Comparison of ENCODE assay signal across 17 mouse cellular contexts in the genomic region with DNA sequence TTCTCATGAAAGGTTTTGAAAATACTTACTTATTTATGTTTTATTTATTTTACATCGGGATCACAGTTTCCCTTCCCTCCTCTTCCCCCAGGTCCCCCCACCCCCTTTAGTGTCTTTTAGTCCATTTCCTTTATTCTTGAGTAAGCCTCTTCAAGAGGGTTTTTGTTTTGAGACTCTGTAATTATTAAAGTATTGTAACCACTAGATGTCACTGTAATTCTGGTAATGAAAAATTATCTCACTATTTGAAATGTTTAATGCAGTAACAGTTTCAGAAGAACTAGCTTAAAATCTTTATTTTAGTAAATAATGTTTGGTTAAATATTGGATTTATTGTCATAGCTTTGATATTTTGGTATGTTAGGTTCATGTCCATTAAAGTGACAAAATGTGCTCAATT. TPM values are rescaled to one million over a fixed set of nuclear protein-coding genes. Genes with fewer than 3 reads are reported as not detected.
DNase-seq lines count a peak whose midpoint lies in the region; ATAC-seq and TF ChIP-seq lines count a peak whose summit lies in the region.
"Had no signal": no experiment of that assay in that cellular context is flagged by ENCODE, and none has a peak within 500 bp of the region (broad histone marks: within the 10 kb centered on the region; RNA-seq: fewer than 3 reads in every experiment).

No protein-coding gene starts in this region.

- no peak overlapping the region for H3K9ac ChIP-seq in heart, adult 2 months (ENCODE audit: low read depth, low read length)
- H3K9ac ChIP-seq in heart, embryonic 12.5 days, result no peak overlapping the region
- H3K9ac ChIP-seq in limb, embryonic 14.5 days (ENCODE audit: low read depth, low read length, severe bottlenecking), result no peak overlapping the region
- H3K9ac ChIP-seq: heart, embryonic 15.5 days; neural tube, embryonic 13.5 days had no signal

- H3K27ac ChIP-seq in heart, adult 2 months, result no peak overlapping the region
- H3K27ac ChIP-seq in heart, embryonic 12.5 days (ENCODE audit: poor library complexity, severe bottlenecking), result no peak overlapping the region
- no peak overlapping the region for H3K27ac ChIP-seq in limb, embryonic 14.5 days (replicated peaks; ENCODE audit: low read depth, low read length)
- H3K27ac ChIP-seq in limb, embryonic 10.5 days, result no peak overlapping the region
- H3K27ac ChIP-seq in kidney, adult 2 months (ENCODE audit: insufficient read depth, low read depth, low read length), result no peak overlapping the region
- H3K27ac ChIP-seq: embryonic facial prominence, embryonic 10.5 days; heart, embryonic 15.5 days; neural tube, embryonic 13.5 days had no signal

- WGBS in heart, adult 2 months, result 50% methylated on average over 1 of the region's 1 CpGs
- WGBS in heart, embryonic 12.5 days, result 77% methylated on average over 1 of the region's 1 CpGs
- 79% methylated on average over 1 of the region's 1 CpGs for WGBS in limb, embryonic 14.5 days
- 89% methylated on average over 1 of the region's 1 CpGs for WGBS in limb, embryonic 10.5 days
- WGBS in kidney, adult 2 months, result 38% methylated on average over 1 of the region's 1 CpGs

- H3K4me2 ChIP-seq in heart, embryonic 12.5 days, result no peak overlapping the region
- H3K4me2 ChIP-seq in limb, embryonic 14.5 days (replicated peaks; ENCODE audit: low read depth, low read length, severe bottlenecking), result no peak overlapping the region
- H3K4me2 ChIP-seq: heart, embryonic 15.5 days; neural tube, embryonic 13.5 days had no signal

- intact Hi-C loops in heart, adult 2 months (cut with DNase I), result loop anchor here (2.0 kb wide), 1 partner anchor 23 kb away; no protein-coding TSS in a partner anchor

- no peak for TF ChIP-seq EP300 in heart, adult 2 months (IDR thresholded peaks at IDR 0.05; ENCODE audit: insufficient read depth, low read depth, low read length)

- TF ChIP-seq CTCF in heart, adult 2 months (IDR thresholded peaks at IDR 0.05), result peak; percentile 48
- no peak for TF ChIP-seq CTCF in brain, embryonic 14.5 days (IDR thresholded peaks at IDR 0.05; ENCODE audit: borderline replicate concordance, extremely low read depth, insufficient read depth, insufficient read length)
- TF ChIP-seq CTCF in kidney, adult 2 months (conservative IDR thresholded peaks at IDR 0.05; ENCODE audit: insufficient read depth, insufficient read length, low read depth, low read length), result no peak

- no peak overlapping the region for H3K4me3 ChIP-seq in heart, adult 2 months
- H3K4me3 ChIP-seq in heart, embryonic 12.5 days, result no peak overlapping the region
- H3K4me3 ChIP-seq in limb, embryonic 14.5 days (replicated peaks; ENCODE audit: low read length), result no peak overlapping the region
- no peak overlapping the region for H3K4me3 ChIP-seq in limb, embryonic 10.5 days
- no peak overlapping the region for H3K4me3 ChIP-seq in kidney, adult 2 months (ENCODE audit: insufficient read depth, low read depth, low read length)
- H3K4me3 ChIP-seq: embryonic facial prominence, embryonic 10.5 days; heart, embryonic 15.5 days; neural tube, embryonic 13.5 days had no signal

- ATAC-seq in heart, embryonic 12.5 days (ENCODE audit: insufficient number of reproducible peaks, low FRiP score), result no peak
- ATAC-seq in limb, embryonic 14.5 days (ENCODE audit: low FRiP score, low read depth), result no peak

- peaks cover 3% of the 10 kb centered on the region; the same call in 1 of the 2 replicates for H3K36me3 ChIP-seq in heart, adult 2 months (ENCODE audit: control insufficient read depth, insufficient read depth, low read length)
- H3K36me3 ChIP-seq in heart, embryonic 12.5 days, result peaks cover 50% of the 10 kb centered on the region
- peaks cover 61% of the 10 kb centered on the region for H3K36me3 ChIP-seq in limb, embryonic 14.5 days (ENCODE audit: control insufficient read depth, insufficient read depth, low read length)
- H3K36me3 ChIP-seq in limb, embryonic 10.5 days, result peaks cover 79% of the 10 kb centered on the region
- H3K36me3 ChIP-seq in kidney, adult 2 months (ENCODE audit: control insufficient read depth, insufficient read depth, low read length), result peaks cover 2% of the 10 kb centered on the region; the same call in 1 of the 2 replicates

- H3K79me2 ChIP-seq in heart, adult 2 months (replicated peaks; ENCODE audit: control insufficient read depth, insufficient read depth, low read length), result no peaks in the 10 kb centered on the region

- H3K9me3 ChIP-seq in heart, embryonic 12.5 days (replicated peaks), result no peaks in the 10 kb centered on the region
- H3K9me3 ChIP-seq in limb, embryonic 14.5 days (ENCODE audit: control insufficient read depth, low read length), result no peaks in the 10 kb centered on the region
- H3K9me3 ChIP-seq in limb, embryonic 10.5 days (replicated peaks), result no peaks in the 10 kb centered on the region
- H3K9me3 ChIP-seq: embryonic facial prominence, embryonic 10.5 days; G1E; heart, embryonic 15.5 days; neural tube, embryonic 13.5 days had no signal

- TF ChIP-seq POLR2A in heart, adult 2 months (IDR thresholded peaks at IDR 0.05; ENCODE audit: insufficient read depth, low read depth, low read length), result no peak
- TF ChIP-seq POLR2A in limb, embryonic 14.5 days (IDR thresholded peaks at IDR 0.05; ENCODE audit: borderline replicate concordance, extremely low read depth, insufficient read depth, insufficient read length), result no peak
- TF ChIP-seq POLR2A in brain, embryonic 14.5 days (IDR thresholded peaks at IDR 0.05; ENCODE audit: borderline replicate concordance, extremely low read depth, insufficient read depth, insufficient read length, poor library complexity, severe bottlenecking), result no peak
- no peak for TF ChIP-seq POLR2A in kidney, adult 2 months (IDR thresholded peaks at IDR 0.05; ENCODE audit: low read depth, low read length)

- H3K4me1 ChIP-seq in heart, adult 2 months (ENCODE audit: control insufficient read depth, insufficient read depth, low read length), result no peaks in the 10 kb centered on the region
- no peaks in the 10 kb centered on the region for H3K4me1 ChIP-seq in heart, embryonic 12.5 days (replicated peaks)
- no peaks in the 10 kb centered on the region for H3K4me1 ChIP-seq in limb, embryonic 14.5 days (ENCODE audit: control insufficient read depth, insufficient read depth, low read length)
- no peaks in the 10 kb centered on the region for H3K4me1 ChIP-seq in limb, embryonic 10.5 days
- H3K4me1 ChIP-seq in kidney, adult 2 months (ENCODE audit: control insufficient read depth, insufficient read depth, low read length), result no peaks in the 10 kb centered on the region
- H3K4me1 ChIP-seq: embryonic facial prominence, embryonic 10.5 days; heart, embryonic 15.5 days; neural tube, embryonic 13.5 days had no signal

- no peak for DNase-seq in heart, adult 2 months
- peak; percentile 28 for DNase-seq in limb, embryonic 14.5 days (ENCODE audit: low spot score)
- no peak for DNase-seq in limb, embryonic 10.5 days (ENCODE audit: low spot score)
- DNase-seq in 416B (ENCODE audit: low read depth), result peak; percentile 41
- DNase-seq in brain, embryonic 14.5 days (ENCODE audit: low read depth), result peak; percentile 47
- no peak for DNase-seq in kidney, adult 2 months
- DNase-seq: adrenal gland, adult 2 months; cerebellum, adult 11 months; heart, adult 11 months; kidney, adult 11 months; kidney, postnatal 36 days; lung, adult 2 months had no signal

- H3K27me3 ChIP-seq in heart, adult 2 months (ENCODE audit: control insufficient read depth, insufficient read depth, low read length), result no peaks in the 10 kb centered on the region
- no peaks in the 10 kb centered on the region for H3K27me3 ChIP-seq in heart, embryonic 12.5 days (replicated peaks)
- no peaks in the 10 kb centered on the region for H3K27me3 ChIP-seq in limb, embryonic 14.5 days (ENCODE audit: control insufficient read depth, insufficient read depth, low read length)
- H3K27me3 ChIP-seq in limb, embryonic 10.5 days (ENCODE audit: low read depth, poor library complexity, severe bottlenecking), result no peaks in the 10 kb centered on the region
- no peaks in the 10 kb centered on the region for H3K27me3 ChIP-seq in kidney, adult 2 months (replicated peaks; ENCODE audit: control insufficient read depth, insufficient read depth, low read length)
- H3K27me3 ChIP-seq: heart, embryonic 15.5 days; neural tube, embryonic 13.5 days had no signal

RNA-seq across cellular contexts. Expression of a gene that starts 48.2 kb away (rescaled TPM):
- total RNA-seq in heart, adult 2 months (2021), result 10 to 100 TPM; 46.0 to 48.3 TPM
- 9.3 and 15.3 TPM in 2 replicates for polyA plus RNA-seq in heart, adult 2 months (2012; rRNA removed)
- 124 and 125 TPM in 2 replicates for polyA plus RNA-seq in heart, embryonic 12.5 days (2016; fragmentation: Nextera tagmentation; extraction: Ambion mirVana)
- 40.6 and 71.8 TPM in 2 replicates for polyA plus RNA-seq in limb, embryonic 14.5 days (2012; rRNA removed)
- 122 and 126 TPM in 2 replicates for polyA plus RNA-seq in limb, embryonic 14.5 days (2014; fragmentation: Nextera tagmentation; extraction: Ambion mirVana)
- polyA plus RNA-seq in limb, embryonic 10.5 days (2016; fragmentation: Nextera tagmentation; extraction: Ambion mirVana), result 137 and 143 TPM in 2 replicates
- polyA plus RNA-seq in brain, embryonic 14.5 days (2012; rRNA removed), result 39.3 and 50.5 TPM in 2 replicates
- polyA plus RNA-seq in kidney, adult 2 months (2012; rRNA removed), result 7.6 and 10.8 TPM in 2 replicates

RNA-seq across cellular contexts. Expression of a gene that starts 48.2 kb away (rescaled TPM):
- total RNA-seq in heart, adult 2 months (2021), result 1 to 10 TPM in 1 of 2 experiments, under 1 TPM in 1; 0.78 to 1.1 TPM
- 0.16 and 0.23 TPM in 2 replicates for polyA plus RNA-seq in heart, adult 2 months (2012; rRNA removed)
- 7.4 and 8.3 TPM in 2 replicates for polyA plus RNA-seq in heart, embryonic 12.5 days (2016; fragmentation: Nextera tagmentation; extraction: Ambion mirVana)
- 4.9 and 5.9 TPM in 2 replicates for polyA plus RNA-seq in limb, embryonic 14.5 days (2012; rRNA removed)
- 7.0 and 8.3 TPM in 2 replicates for polyA plus RNA-seq in limb, embryonic 14.5 days (2014; fragmentation: Nextera tagmentation; extraction: Ambion mirVana)
- 21.9 and 23.1 TPM in 2 replicates for polyA plus RNA-seq in limb, embryonic 10.5 days (2016; fragmentation: Nextera tagmentation; extraction: Ambion mirVana)
- 2.1 and 2.3 TPM in 2 replicates for polyA plus RNA-seq in brain, embryonic 14.5 days (2012; rRNA removed)
- 0.15 and 0.19 TPM in 2 replicates for polyA plus RNA-seq in kidney, adult 2 months (2012; rRNA removed)
- polyA plus RNA-seq: adrenal gland, adult 2 months had no signal

Comparison
In these comparisons a context has a peak if more than half of its experiments do, and no peak if none do; other contexts are left out.
1. DNase-seq: peak in limb, embryonic 14.5 days (single experiment), 416B (single experiment) and brain, embryonic 14.5 days (single experiment); none in heart, adult 2 months (0 of 2), limb, embryonic 10.5 days (single experiment) and kidney, adult 2 months (single experiment).